Mouse (Mus musculus): ENCODE measurements around the gene Sf3a3. TPM values are rescaled to one million over a fixed set of nuclear protein-coding genes. Genes with fewer than 3 reads are reported as not detected.
"Not testable (repeated sequence)": the region's sequence is repeated elsewhere in the genome, so short reads cannot be mapped to it uniquely, and the experiment has no call there.

The Sf3a3 gene
- total and polyA plus RNA-seq, 3 experiments = 53.7 to 172 (median 106) TPM

DNA sequence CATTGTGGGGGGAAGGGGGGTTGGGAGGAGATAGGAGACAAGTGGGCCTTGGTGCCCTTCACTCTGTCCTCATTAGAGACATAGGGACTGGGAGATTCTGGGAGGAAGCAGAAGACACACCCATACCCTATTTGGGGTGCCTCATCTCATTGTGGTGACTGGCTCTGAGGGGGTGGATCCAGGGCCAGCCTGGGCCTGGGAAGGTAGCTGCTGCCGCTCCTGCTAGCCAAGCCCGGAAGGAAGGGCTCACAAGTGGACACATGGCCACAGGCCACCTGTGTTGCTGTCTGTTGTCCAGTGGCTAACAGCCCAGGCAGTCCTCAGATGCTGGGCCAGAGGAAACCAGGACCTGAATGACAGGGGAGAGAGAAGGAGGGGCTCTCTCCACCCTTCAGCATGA is 11.2 kb upstream of the Sf3a3 start:
- ATAC-seq (ENCODE audit: extremely low read depth, insufficient number of reproducible peaks, low FRiP score, poor library complexity, severe bottlenecking) = peak; percentile 52
- H3K4me1 ChIP-seq (ENCODE audit: insufficient read depth, low read depth, low read length) = peaks cover 79% of the 10 kb centered on the region
- DNase-seq (ENCODE audit: low spot score) = peak; percentile 59
- peaks cover 4% of the 10 kb centered on the region; the same call in 1 of the 2 replicates for H3K9me3 ChIP-seq (replicated peaks)
- peak overlapping the region; percentile 68; the same call in 1 of the 2 replicates for H3K4me3 ChIP-seq (ENCODE audit: low read depth, low read length)
- H3K36me3 ChIP-seq (replicated peaks) = peaks cover 57% of the 10 kb centered on the region
- H3K27me3 ChIP-seq (ENCODE audit: insufficient read depth, low read length) = no peaks in the 10 kb centered on the region
- TF ChIP-seq POLR2AphosphoS5 (IDR thresholded peaks at IDR 0.05; ENCODE audit: insufficient replicate concordance, low read depth, low read length) (no peak), GATA2 (IDR thresholded peaks at IDR 0.05; ENCODE audit: borderline replicate concordance, low read depth, low read length) (no peak), GATA1 (IDR thresholded peaks at IDR 0.05; ENCODE audit: borderline replicate concordance, low read length) (no peak), TAL1 (conservative IDR thresholded peaks at IDR 0.05; ENCODE audit: low read depth, low read length) (no peak), CTCF (IDR thresholded peaks at IDR 0.05; ENCODE audit: low read depth, low read length) (no peak)

DNA sequence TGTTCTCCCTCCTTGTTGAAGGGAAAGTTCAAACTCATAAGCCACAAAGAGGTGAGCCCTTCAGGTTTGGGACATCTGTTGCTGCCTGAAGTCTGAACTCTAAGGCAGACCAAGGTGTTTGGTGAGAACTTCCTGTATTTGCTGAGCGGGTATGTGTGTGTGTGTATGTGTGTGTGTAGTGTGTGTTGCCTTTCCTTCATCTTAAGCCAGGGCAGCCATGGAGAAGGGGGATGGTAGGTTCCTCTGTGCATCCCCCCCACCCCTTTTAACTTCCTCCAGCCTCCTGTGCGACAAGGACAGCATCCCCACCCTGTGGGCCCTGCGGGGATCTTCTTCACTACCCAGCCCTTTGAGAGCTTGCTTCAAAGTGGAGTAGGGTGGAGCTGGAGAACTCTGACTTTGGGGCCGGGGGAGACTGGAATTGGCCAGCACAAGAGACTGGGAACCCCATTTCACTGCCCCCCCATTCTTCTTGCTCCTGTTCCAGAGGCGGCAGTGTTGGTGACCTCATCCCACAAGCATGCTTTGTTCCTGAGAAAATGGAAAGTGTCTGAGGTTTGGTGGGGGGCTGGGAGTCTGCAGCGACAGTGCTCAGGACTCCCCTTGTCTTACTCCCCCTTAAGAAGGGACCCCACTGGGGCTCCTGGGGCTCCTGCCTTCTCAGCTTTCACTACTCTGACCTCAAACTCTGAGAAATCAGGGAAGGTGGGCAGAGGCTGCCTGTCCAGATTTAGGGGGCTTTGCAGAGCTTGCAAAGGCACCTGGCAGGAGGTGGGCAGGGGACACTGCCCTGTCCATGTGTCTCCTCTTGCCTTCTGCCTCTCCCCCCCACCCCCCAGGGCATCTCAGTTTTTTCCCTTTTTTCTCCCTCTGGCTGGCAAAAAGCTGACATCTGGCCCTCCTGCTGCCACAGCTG is 10.4 kb upstream of the Sf3a3 start:
- Histone ChIP-seq H3K36me3 (replicated peaks) (peaks cover 54% of the 10 kb centered on the region), H3K27me3 (ENCODE audit: insufficient read depth, low read length) (no peaks in the 10 kb centered on the region), H3K4me3 (ENCODE audit: low read depth, low read length) (peak overlapping the region; percentile 68; the same call in 1 of the 2 replicates), H3K4me1 (ENCODE audit: insufficient read depth, low read depth, low read length) (peaks cover 86% of the 10 kb centered on the region), H3K9me3 (replicated peaks) (peaks cover 4% of the 10 kb centered on the region; the same call in 1 of the 2 replicates)
- DNase-seq (ENCODE audit: low spot score) = no peak
- ATAC-seq (ENCODE audit: extremely low read depth, insufficient number of reproducible peaks, low FRiP score, poor library complexity, severe bottlenecking) = no peak
- no peak for TF ChIP-seq GATA1 (IDR thresholded peaks at IDR 0.05; ENCODE audit: borderline replicate concordance, low read length)
- no peak for TF ChIP-seq POLR2AphosphoS5 (IDR thresholded peaks at IDR 0.05; ENCODE audit: insufficient replicate concordance, low read depth, low read length)
- no peak for TF ChIP-seq GATA2 (IDR thresholded peaks at IDR 0.05; ENCODE audit: borderline replicate concordance, low read depth, low read length)
- TF ChIP-seq TAL1 (conservative IDR thresholded peaks at IDR 0.05; ENCODE audit: low read depth, low read length) = no peak
- no peak for TF ChIP-seq CTCF (IDR thresholded peaks at IDR 0.05; ENCODE audit: low read depth, low read length)

DNA sequence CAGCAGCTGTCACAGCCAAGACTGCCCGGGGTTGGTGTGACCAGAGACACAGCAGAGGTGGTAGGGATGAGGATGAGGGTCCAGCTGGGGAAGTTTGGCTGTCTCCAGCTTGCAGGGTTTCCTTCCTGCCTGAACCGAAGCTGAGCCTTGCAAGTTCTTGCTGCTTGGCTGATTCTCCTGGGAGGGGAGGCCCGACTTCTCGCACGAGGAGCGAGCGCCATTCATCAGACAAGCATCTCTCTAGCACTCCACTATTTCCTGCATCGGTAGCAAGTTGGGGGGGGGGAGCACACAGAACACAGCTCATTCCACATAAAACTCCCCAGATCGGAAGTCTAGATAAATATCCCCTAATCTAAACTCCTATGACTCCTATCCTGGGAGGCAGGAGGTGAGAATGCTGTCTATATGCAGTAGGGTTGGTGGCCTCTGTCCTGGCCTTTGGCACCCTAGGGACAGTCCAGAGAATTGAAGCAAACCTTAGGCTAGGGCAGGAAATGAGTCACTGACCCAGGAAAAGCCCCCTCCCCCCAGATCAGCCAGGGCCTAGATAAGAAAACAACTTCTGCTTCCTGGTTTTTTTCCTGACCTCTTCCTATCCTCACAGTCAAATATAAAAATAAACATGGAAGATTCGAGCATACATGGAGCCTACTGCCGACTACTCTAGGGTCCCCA is 9.6 kb upstream of the Sf3a3 start:
- Histone ChIP-seq H3K36me3 (replicated peaks) (peaks cover 55% of the 10 kb centered on the region), H3K9me3 (replicated peaks) (peaks cover 4% of the 10 kb centered on the region; the same call in 1 of the 2 replicates), H3K27me3 (ENCODE audit: insufficient read depth, low read length) (no peaks in the 10 kb centered on the region), H3K4me1 (ENCODE audit: insufficient read depth, low read depth, low read length) (peaks cover 86% of the 10 kb centered on the region), H3K4me3 (ENCODE audit: low read depth, low read length) (peak overlapping the region; percentile 31; the same call in 1 of the 2 replicates)
- DNase-seq (ENCODE audit: low spot score) (no peak), ATAC-seq (ENCODE audit: extremely low read depth, insufficient number of reproducible peaks, low FRiP score, poor library complexity, severe bottlenecking) (no peak)
- TF ChIP-seq CTCF (IDR thresholded peaks at IDR 0.05; ENCODE audit: low read depth, low read length) (no peak), GATA2 (IDR thresholded peaks at IDR 0.05; ENCODE audit: borderline replicate concordance, low read depth, low read length) (no peak), GATA1 (IDR thresholded peaks at IDR 0.05; ENCODE audit: borderline replicate concordance, low read length) (no peak)

DNA sequence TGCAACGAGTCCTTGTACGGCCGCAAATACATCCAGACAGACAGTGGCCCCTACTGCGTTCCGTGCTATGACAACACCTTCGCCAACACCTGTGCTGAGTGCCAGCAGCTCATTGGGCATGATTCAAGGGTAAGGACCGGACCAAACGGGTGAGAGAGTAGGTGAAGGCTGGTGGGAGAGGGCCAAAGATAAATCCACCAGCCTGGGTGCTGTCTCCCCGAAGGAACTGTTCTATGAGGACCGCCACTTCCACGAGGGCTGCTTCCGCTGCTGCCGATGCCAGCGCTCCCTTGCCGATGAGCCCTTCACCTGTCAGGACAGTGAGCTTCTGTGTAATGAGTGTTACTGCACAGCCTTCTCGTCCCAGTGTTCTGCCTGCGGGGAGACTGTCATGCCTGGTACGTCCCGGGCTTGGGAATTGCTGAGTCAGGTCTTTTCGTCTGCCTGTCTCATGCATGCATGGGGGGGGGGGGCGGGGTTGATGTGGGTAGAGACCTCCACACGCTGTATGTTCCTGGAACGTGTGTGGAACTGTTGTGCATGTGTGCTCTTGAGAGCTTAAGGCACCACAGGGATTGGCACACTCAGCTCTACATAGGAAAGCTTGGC is 8.8 kb upstream of the Sf3a3 start:
- peaks cover 4% of the 10 kb centered on the region; the same call in 1 of the 2 replicates for H3K9me3 ChIP-seq (replicated peaks)
- TF ChIP-seq CTCF (IDR thresholded peaks at IDR 0.05; ENCODE audit: low read depth, low read length) (no peak), POLR2AphosphoS5 (IDR thresholded peaks at IDR 0.05; ENCODE audit: insufficient replicate concordance, low read depth, low read length) (no peak), TAL1 (conservative IDR thresholded peaks at IDR 0.05; ENCODE audit: low read depth, low read length) (no peak), GATA1 (IDR thresholded peaks at IDR 0.05; ENCODE audit: borderline replicate concordance, low read length) (no peak), GATA2 (IDR thresholded peaks at IDR 0.05; ENCODE audit: borderline replicate concordance, low read depth, low read length) (no peak)
- no peaks in the 10 kb centered on the region for H3K27me3 ChIP-seq (ENCODE audit: insufficient read depth, low read length)
- H3K36me3 ChIP-seq (replicated peaks) = peaks cover 58% of the 10 kb centered on the region
- no peak overlapping the region; the same call in 1 of the 2 replicates for H3K4me3 ChIP-seq (ENCODE audit: low read depth, low read length)
- DNase-seq (ENCODE audit: low spot score) (no peak), ATAC-seq (ENCODE audit: extremely low read depth, insufficient number of reproducible peaks, low FRiP score, poor library complexity, severe bottlenecking) (no peak)
- peaks cover 89% of the 10 kb centered on the region for H3K4me1 ChIP-seq (ENCODE audit: insufficient read depth, low read depth, low read length)

DNA sequence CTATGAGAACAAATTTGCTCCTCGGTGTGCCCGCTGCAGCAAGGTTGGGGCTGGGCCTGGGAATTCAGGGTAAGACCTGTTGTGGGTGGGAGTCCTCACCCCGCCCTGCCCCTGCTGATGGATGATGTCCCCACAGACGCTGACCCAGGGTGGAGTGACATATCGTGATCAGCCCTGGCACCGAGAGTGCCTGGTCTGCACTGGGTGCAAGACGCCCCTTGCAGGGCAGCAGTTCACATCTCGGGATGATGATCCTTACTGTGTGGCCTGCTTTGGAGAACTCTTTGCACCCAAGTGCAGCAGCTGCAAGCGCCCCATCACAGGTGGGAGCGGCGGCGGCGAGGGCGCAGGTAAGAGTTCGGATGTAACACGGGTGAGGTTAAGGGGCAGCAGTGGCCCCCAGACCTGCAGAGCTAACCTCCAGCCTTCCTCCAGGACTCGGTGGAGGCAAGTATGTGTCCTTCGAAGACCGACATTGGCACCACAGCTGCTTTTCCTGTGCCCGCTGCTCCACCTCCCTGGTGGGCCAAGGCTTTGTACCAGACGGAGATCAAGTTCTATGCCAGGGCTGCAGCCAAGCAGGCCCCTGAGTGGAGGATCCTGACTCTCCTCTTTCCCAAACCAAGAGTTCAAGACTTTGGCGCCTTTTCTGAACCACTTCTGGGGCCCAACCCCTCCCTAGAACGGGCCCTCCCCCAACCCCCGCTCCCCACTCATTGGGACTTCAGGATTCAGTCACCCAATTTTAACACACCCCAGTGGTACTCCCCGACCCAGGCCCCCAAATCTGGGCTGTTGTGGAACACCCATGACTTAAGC is 7.0 kb upstream of the Sf3a3 start:
- not testable (repeated sequence) for DNase-seq (ENCODE audit: low spot score); H3K9me3 ChIP-seq (replicated peaks); H3K27me3 ChIP-seq (ENCODE audit: insufficient read depth, low read length); ATAC-seq (ENCODE audit: extremely low read depth, insufficient number of reproducible peaks, low FRiP score, poor library complexity, severe bottlenecking)
- Histone ChIP-seq H3K4me3 (ENCODE audit: low read depth, low read length) (peak overlapping the region; percentile 23; the same call in 1 of the 2 replicates), H3K36me3 (replicated peaks) (peaks cover 57% of the 10 kb centered on the region), H3K4me1 (ENCODE audit: insufficient read depth, low read depth, low read length) (peaks cover 78% of the 10 kb centered on the region)

DNA sequence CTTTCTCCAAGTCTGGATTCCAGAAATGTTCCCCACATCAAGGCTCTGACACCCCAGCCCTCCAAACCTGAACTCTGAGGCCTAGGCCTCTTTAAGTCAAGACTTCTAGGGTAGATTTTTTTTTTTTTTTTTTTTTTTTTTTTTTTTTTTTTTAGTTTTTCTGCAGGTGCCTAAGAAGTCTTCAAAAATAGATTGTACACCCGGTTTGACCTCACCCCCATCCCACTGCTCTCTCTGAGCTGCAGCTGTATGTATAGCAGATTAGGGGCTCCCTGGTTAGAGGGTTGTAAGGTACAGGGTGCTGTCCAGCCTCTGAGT is 6.4 kb upstream of the Sf3a3 start:
- Histone ChIP-seq H3K36me3 (replicated peaks) (peaks cover 57% of the 10 kb centered on the region), H3K4me3 (ENCODE audit: low read depth, low read length) (peak overlapping the region; percentile 71; the same call in 1 of the 2 replicates), H3K4me1 (ENCODE audit: insufficient read depth, low read depth, low read length) (peaks cover 75% of the 10 kb centered on the region)
- DNase-seq (ENCODE audit: low spot score); H3K9me3 ChIP-seq (replicated peaks); H3K27me3 ChIP-seq (ENCODE audit: insufficient read depth, low read length); ATAC-seq (ENCODE audit: extremely low read depth, insufficient number of reproducible peaks, low FRiP score, poor library complexity, severe bottlenecking): not testable (repeated sequence)
